Mouse (Mus musculus) myocyte (in vitro differentiated cells): ENCODE results near the gene Tmem171. TPM values are rescaled to one million over a fixed set of nuclear protein-coding genes. Genes with fewer than 3 reads are reported as not detected.
A peak's percentile ranks its signal among the peaks of the same experiment; 100 is the strongest.

Experiments
- H3K27me3 ChIP-seq: one replicate; pipeline ENCODE4 v1.6.1; 2011; ENCODE audit not compliant: control insufficient read depth, insufficient read depth, insufficient read length
- H3K36me3 ChIP-seq: one replicate; pipeline ENCODE4 v1.6.1; 2011; ENCODE audit not compliant: control insufficient read depth, insufficient read depth
- H3K4me2 ChIP-seq: one replicate; pipeline ENCODE4 v1.6.1; 2011; ENCODE audit warnings: low read depth, control low read depth
- H3K4me3 ChIP-seq: one replicate; pipeline ENCODE4 v1.5.1; 2011; ENCODE audit warnings: mild to moderate bottlenecking, control low read depth, moderate library complexity
- H3K79me2 ChIP-seq: one replicate; pipeline ENCODE4 v1.6.1; 2011; ENCODE audit not compliant: control insufficient read depth, insufficient read depth
- H3ac ChIP-seq: one replicate; pipeline ENCODE4 v1.6.1; 2011; ENCODE audit not compliant: control insufficient read depth, insufficient read length
- CEBPB ChIP-seq: IDR thresholded peaks from 2 replicates; pipeline ENCODE4 v1.6.1; 2011; ENCODE audit warnings: mild to moderate bottlenecking, moderate library complexity; ENCODE audit not compliant: poor library complexity, insufficient read depth, severe bottlenecking
- E2F4 ChIP-seq: IDR thresholded peaks from one replicate; pipeline ENCODE4 v1.6.1; 2011; ENCODE audit warnings: mild to moderate bottlenecking, control low read depth, moderate library complexity; ENCODE audit not compliant: insufficient read depth
- MAX ChIP-seq: IDR thresholded peaks from one replicate; pipeline ENCODE4 v1.6.1; 2011; ENCODE audit warnings: low read depth, mild to moderate bottlenecking, control low read depth
- MYOD1 ChIP-seq, 3 experiments: IDR thresholded peaks; one replicate each; pipeline ENCODE4 v1.6.1; 2011; ENCODE audit warnings: control low read depth in 2 of 3, low read depth in 2 of 3, mild to moderate bottlenecking in 2 of 3, moderate library complexity in 1 of 3; ENCODE audit not compliant: insufficient read length in 2 of 3, control insufficient read depth in 1 of 3
- MYOG ChIP-seq, 3 experiments: IDR thresholded peaks; one replicate each; pipeline ENCODE4 v1.6.1; 2011; ENCODE audit warnings: control low read depth in 2 of 3, low read depth in 2 of 3, mild to moderate bottlenecking in 2 of 3; ENCODE audit not compliant: insufficient read length in 2 of 3, control insufficient read depth in 1 of 3, insufficient read depth in 1 of 3
- POLR2A ChIP-seq: IDR thresholded peaks from one replicate; pipeline ENCODE4 v1.6.1; 2011; ENCODE audit warnings: low read depth, mild to moderate bottlenecking, control low read depth, moderate library complexity; ENCODE audit not compliant: insufficient read length
- POLR2AphosphoS2 ChIP-seq: IDR thresholded peaks from one replicate; pipeline ENCODE4 v1.6.1; 2011; ENCODE audit warnings: low read depth, control low read depth; ENCODE audit not compliant: insufficient read length
- REST ChIP-seq: IDR thresholded peaks from one replicate; pipeline ENCODE4 v1.6.1; 2011; ENCODE audit warnings: mild to moderate bottlenecking, control low read depth, moderate library complexity; ENCODE audit not compliant: insufficient read depth, insufficient read length
- SRF ChIP-seq: IDR thresholded peaks from one replicate; pipeline ENCODE4 v1.6.1; 2011; ENCODE audit warnings: low read depth; ENCODE audit not compliant: control insufficient read depth, insufficient read length
- TCF12 ChIP-seq: IDR thresholded peaks from one replicate; pipeline ENCODE4 v1.6.1; 2011; ENCODE audit warnings: mild to moderate bottlenecking, control low read depth; ENCODE audit not compliant: poor library complexity, insufficient read depth, severe bottlenecking
- TCF3 ChIP-seq: IDR thresholded peaks from one replicate; pipeline ENCODE4 v1.6.1; 2011; ENCODE audit warnings: low read depth, control low read depth; ENCODE audit not compliant: insufficient read length
- USF1 ChIP-seq: IDR thresholded peaks from one replicate; pipeline ENCODE4 v1.6.1; 2011; ENCODE audit warnings: low read depth, mild to moderate bottlenecking, control low read depth, moderate library complexity
- polyA plus RNA-seq: library from polyadenylated mRNA; unstranded; fragments of >200 nt; fragmentation: generic; extraction: Trizol; gene quantifications from one replicate; pipeline ENCODE4 v1.2.1, GENCODE M21; 2012; ENCODE audit warnings: missing spikeins

Gene Tmem171
- polyA plus RNA-seq, 1 experiment = 3.5 TPM

GRCm38 (mm10) chr13:98696716-98697115 is 2.1 kb upstream of the Tmem171 start:
- no peaks in the 10 kb centered on the region for H3K27me3 ChIP-seq

GRCm38 (mm10) chr13:98695546-98695945 is 912 bp upstream of the Tmem171 start:
- Histone ChIP-seq H3K79me2 (no peaks in the 10 kb centered on the region), H3ac (no peak overlapping the region), H3K4me2 (no peak overlapping the region), H3K27me3 (no peaks in the 10 kb centered on the region), H3K36me3 (no peaks in the 10 kb centered on the region), H3K4me3 (no peak overlapping the region)
- TF ChIP-seq USF1 (no peak), MYOD1 (IDR thresholded peaks at IDR 0.05; ENCODE audit: control insufficient read depth in 1 of 3, insufficient read length in 2 of 3, low read depth in 2 of 3) (no peak), POLR2AphosphoS2 (no peak), TCF12 (no peak), POLR2A (no peak), SRF (no peak), TCF3 (no peak), MYOG (IDR thresholded peaks at IDR 0.05; ENCODE audit: control insufficient read depth in 1 of 3, insufficient read depth in 1 of 3, insufficient read length in 2 of 3, low read depth in 2 of 3) (no peak), E2F4 (no peak), MAX (no peak), REST (no peak), CEBPB (no peak)

More at GRCm38 (mm10) chr13:98696716-98697115, 2.1 kb upstream of the Tmem171 start:
- H3ac ChIP-seq = no peak overlapping the region
- H3K36me3 ChIP-seq = no peaks in the 10 kb centered on the region
- no peak overlapping the region for H3K4me2 ChIP-seq
- no peak for TF ChIP-seq POLR2A
- no peak for TF ChIP-seq TCF3
- TF ChIP-seq MAX = no peak
- no peaks in the 10 kb centered on the region for H3K79me2 ChIP-seq
- H3K4me3 ChIP-seq = no peak overlapping the region

GRCm38 (mm10) chr13:98693316-98693715 is 1.3 kb downstream of the Tmem171 start:
- Histone ChIP-seq H3K4me2 (peak overlapping the region; percentile 79), H3ac (no peak overlapping the region), H3K79me2 (no peaks in the 10 kb centered on the region), H3K36me3 (no peaks in the 10 kb centered on the region), H3K4me3 (no peak overlapping the region), H3K27me3 (no peaks in the 10 kb centered on the region)
- TF ChIP-seq MYOD1 (IDR thresholded peaks at IDR 0.05; ENCODE audit: control insufficient read depth in 1 of 3, insufficient read length in 2 of 3, low read depth in 2 of 3) = peak in 1 of 3 experiments; percentile 35
- no peak for TF ChIP-seq TCF3
- TF ChIP-seq USF1 = no peak
- no peak for TF ChIP-seq MAX

- H3K4me3 ChIP-seq = peak overlapping the region; percentile 23
- H3K27me3 ChIP-seq = no peaks in the 10 kb centered on the region
- no peaks in the 10 kb centered on the region for H3K36me3 ChIP-seq
- TF ChIP-seq MAX (no peak), SRF (no peak), POLR2AphosphoS2 (no peak), TCF12 (no peak), E2F4 (no peak), REST (no peak), MYOD1 (IDR thresholded peaks at IDR 0.05; ENCODE audit: control insufficient read depth in 1 of 3, insufficient read length in 2 of 3, low read depth in 2 of 3) (no peak), MYOG (IDR thresholded peaks at IDR 0.05; ENCODE audit: control insufficient read depth in 1 of 3, insufficient read depth in 1 of 3, insufficient read length in 2 of 3, low read depth in 2 of 3) (no peak), POLR2A (no peak), USF1 (no peak), TCF3 (no peak), CEBPB (no peak)
- H3K79me2 ChIP-seq = no peaks in the 10 kb centered on the region
- peak overlapping the region; percentile 79 for H3K4me2 ChIP-seq
- H3ac ChIP-seq = no peak overlapping the region
Measured at GRCm38 (mm10) chr13:98691956-98692515, 2.6 kb downstream of the Tmem171 start.

GRCm38 (mm10) chr13:98690886-98691285 is 3.7 kb downstream of the Tmem171 start:
- no peaks in the 10 kb centered on the region for H3K79me2 ChIP-seq
- H3K4me2 ChIP-seq = peak overlapping the region; percentile 79
- H3K27me3 ChIP-seq = no peaks in the 10 kb centered on the region
- H3K36me3 ChIP-seq = no peaks in the 10 kb centered on the region
- H3ac ChIP-seq = no peak overlapping the region
- peak overlapping the region; percentile 23 for H3K4me3 ChIP-seq
- TF ChIP-seq MYOD1 (IDR thresholded peaks at IDR 0.05; ENCODE audit: control insufficient read depth in 1 of 3, insufficient read length in 2 of 3, low read depth in 2 of 3) = no peak
- no peak for TF ChIP-seq USF1
- no peak for TF ChIP-seq MAX
- TF ChIP-seq SRF = no peak
- TF ChIP-seq MYOG (IDR thresholded peaks at IDR 0.05; ENCODE audit: control insufficient read depth in 1 of 3, insufficient read depth in 1 of 3, insufficient read length in 2 of 3, low read depth in 2 of 3) = no peak
- no peak for TF ChIP-seq TCF12
- TF ChIP-seq CEBPB = no peak
- no peak for TF ChIP-seq E2F4
- TF ChIP-seq TCF3 = no peak
- TF ChIP-seq REST = no peak
- TF ChIP-seq POLR2AphosphoS2 = no peak
- TF ChIP-seq POLR2A = no peak
